Mouse (Mus musculus) lung, postnatal 0 days (tissue): ENCODE measurements around the gene Hmbs.

Experiments used
- CTCF ChIP-seq: IDR thresholded peaks from 2 replicates; pipeline ENCODE4 v1.5.1; 2016; ENCODE audit warnings: antibody characterized with exemption, mild to moderate bottlenecking
- EP300 ChIP-seq: IDR thresholded peaks from 2 replicates; pipeline ENCODE4 v1.6.1; 2016; ENCODE audit warnings: antibody characterized with exemption, mild to moderate bottlenecking, control low read depth

DNA sequence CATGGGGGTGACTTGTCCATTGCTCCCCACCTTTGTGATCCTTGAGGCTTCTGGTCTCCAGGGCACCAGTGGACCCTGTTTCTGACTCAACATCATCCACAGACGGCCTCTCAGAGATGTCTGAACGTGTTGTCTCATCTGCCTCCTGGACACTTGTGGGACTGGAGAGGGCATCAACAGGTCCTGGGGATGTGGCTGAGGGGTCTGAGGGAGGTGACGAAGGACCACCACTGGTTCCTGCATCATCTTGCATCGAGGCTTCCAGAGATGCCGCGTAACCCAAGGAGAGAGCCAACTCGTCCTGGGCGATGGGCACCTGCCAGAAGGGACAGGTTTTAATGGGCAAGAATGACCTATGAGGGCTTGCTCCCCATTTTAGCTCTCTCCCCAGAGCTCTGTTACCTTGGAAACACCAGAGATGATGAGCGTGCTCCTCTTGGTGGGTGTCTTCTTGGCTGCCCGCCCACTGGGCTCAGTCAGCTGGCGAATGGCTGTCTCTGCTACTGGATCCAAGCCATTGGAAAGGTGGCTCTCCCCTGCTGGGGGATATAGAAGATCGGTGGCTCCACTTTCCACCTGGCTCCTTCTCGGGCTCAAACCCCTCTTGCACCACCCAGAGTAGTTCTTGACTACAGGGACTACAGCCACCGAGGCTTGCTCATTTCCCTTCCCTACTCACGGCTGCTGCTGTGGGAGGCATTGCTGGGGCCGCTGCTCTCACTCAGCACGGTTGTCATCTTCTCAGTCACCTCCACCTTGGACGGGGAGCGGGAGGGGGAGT, 30.4 kb downstream of the Hmbs start:
- TF ChIP-seq CTCF (no peak), EP300 (no peak)
